Comparison of ENCODE assay signal across 8 mouse cellular contexts in the genomic region with DNA sequence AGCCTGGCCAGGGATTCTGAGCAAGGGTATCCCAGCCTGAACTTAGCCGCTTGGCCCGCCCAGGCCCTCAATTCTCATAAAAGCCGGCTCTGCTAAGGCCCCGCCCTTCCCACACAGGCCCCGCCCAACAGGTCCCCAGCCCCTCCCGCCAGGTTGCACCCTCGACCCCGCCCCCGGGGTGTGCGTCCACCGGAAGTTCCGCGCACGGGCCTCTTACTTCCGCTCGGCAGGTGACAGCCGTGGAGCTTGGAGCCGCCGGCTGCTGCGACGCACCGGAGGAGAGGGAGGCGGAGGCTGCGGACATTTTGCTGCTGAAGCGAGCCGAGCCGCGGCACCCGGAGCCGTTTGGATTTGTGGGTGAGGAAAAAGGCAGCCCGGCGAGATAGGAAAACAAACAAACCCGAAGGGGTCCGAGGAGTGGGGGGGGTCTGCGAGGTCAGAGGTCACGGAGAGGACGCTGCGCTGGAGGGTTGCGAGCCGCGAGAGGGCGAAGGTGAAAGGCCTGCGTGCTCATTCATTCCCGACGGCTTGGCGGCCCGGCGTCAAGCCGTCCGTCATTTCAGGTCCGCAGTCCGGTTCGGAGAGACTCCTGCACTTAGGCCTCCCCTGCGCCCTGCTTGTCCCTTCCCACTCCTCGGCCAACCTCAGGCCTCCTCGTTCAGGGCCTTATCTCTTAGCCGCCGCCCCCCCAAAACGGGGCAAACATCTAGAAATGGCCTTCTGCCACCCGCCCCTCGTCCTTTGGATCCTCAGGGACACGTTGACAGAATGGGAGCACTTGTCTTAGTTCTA. TPM values are rescaled to one million over a fixed set of nuclear protein-coding genes. Genes with fewer than 3 reads are reported as not detected.
DNase-seq lines count a peak whose midpoint lies in the region; ATAC-seq and TF ChIP-seq lines count a peak whose summit lies in the region.

Ap1b1 (plus strand) TSS at position 130 of the 792 bp plus-strand sequence.

- ATAC-seq in frontal cortex, adult (ENCODE audit: low TSS enrichment): peak; percentile 75
- peak; percentile 84 to 88 for ATAC-seq in hematopoietic stem cell, adult 5-6 weeks (replicated peaks in 1 of 2; ENCODE audit: insufficient read depth in 1 of 2, low FRiP score in 2 of 2, low TSS enrichment in 1 of 2, low read depth in 1 of 2, poor library complexity in 2 of 2, severe bottlenecking in 2 of 2)
- ATAC-seq in lung, embryonic 15.5 days (ENCODE audit: borderline replicate concordance, extremely low read depth, low FRiP score, low TSS enrichment): peak; percentile 93

- WGBS in lung, embryonic 15.5 days: 2% methylated on average over 58 of the region's 62 CpGs
- WGBS in olfactory bulb, adult 2 months: under 1% methylated on average over 62 of the region's 62 CpGs

- TF ChIP-seq CTCF in olfactory bulb, adult 2 months (IDR thresholded peaks at IDR 0.05; ENCODE audit: insufficient read depth, low read depth, low read length): no peak

- no peak within 1 kb of the TSS for H3K27ac ChIP-seq in lung, embryonic 15.5 days
- H3K27ac ChIP-seq in olfactory bulb, adult 2 months (ENCODE audit: insufficient read depth, low read depth, low read length): peak within 1 kb of the TSS; percentile 4; the same call in 1 of the 2 replicates

- no peaks in the 10 kb centered on the region for H3K27me3 ChIP-seq in lung, embryonic 15.5 days

- TF ChIP-seq POLR2A in olfactory bulb, adult 2 months (IDR thresholded peaks at IDR 0.05; ENCODE audit: insufficient read depth, low read depth, low read length): peak; percentile 58

- peaks cover 21% of the 10 kb centered on the region for H3K4me1 ChIP-seq in lung, embryonic 15.5 days
- H3K4me1 ChIP-seq in olfactory bulb, adult 2 months (ENCODE audit: control insufficient read depth, insufficient read depth, low read length): peaks cover 16% of the 10 kb centered on the region

- peak; percentile 95 for DNase-seq in Muller cell, postnatal 12 days (ENCODE audit: inconsistent ontology term)
- peak; percentile 87 for DNase-seq in cerebellum, adult 9-10 months
- peak; percentile 48 for DNase-seq in layer of hippocampus, adult 9-10 months (ENCODE audit: low spot score)
- peak; percentile 90 for DNase-seq in thymus, adult 18-20 months

- H3K4me2 ChIP-seq in lung, embryonic 15.5 days: peak within 1 kb of the TSS; percentile 85

- H3K9me3 ChIP-seq in lung, embryonic 15.5 days: no peaks in the 10 kb centered on the region

- H3K4me3 ChIP-seq in lung, embryonic 15.5 days: peak within 1 kb of the TSS; percentile 68
- peak within 1 kb of the TSS; percentile 66 for H3K4me3 ChIP-seq in olfactory bulb, adult 2 months (ENCODE audit: insufficient read depth, low read depth, low read length)

- H3K9ac ChIP-seq in lung, embryonic 15.5 days: peak within 1 kb of the TSS; percentile 59

- H3K36me3 ChIP-seq in lung, embryonic 15.5 days: no peaks in the 10 kb centered on the region

RNA-seq across cellular contexts. Expression of gene Ap1b1, which starts in this region (rescaled TPM):
- 45.0 and 80.8 TPM in 2 replicates for total RNA-seq in hematopoietic stem cell, adult 5-6 weeks (2017)
- 44.0 and 50.5 TPM in 2 replicates for polyA plus RNA-seq in lung, embryonic 15.5 days (2015; fragmentation: Nextera tagmentation; extraction: Ambion mirVana)
- 603 TPM in 1 of 2 replicates, not detected in the other for polyA plus RNA-seq in olfactory bulb, adult 2 months (2012; ENCODE audit: insufficient read depth, insufficient read length, low replicate concordance, missing spikeins)
